Mouse (Mus musculus) heart, postnatal 0 days (tissue): ENCODE measurements around the gene Smg8. TPM values are rescaled to one million over a fixed set of nuclear protein-coding genes. Genes with fewer than 3 reads are reported as not detected.
A peak's percentile ranks its signal among the peaks of the same experiment; 100 is the strongest.

Experiments used
- ATAC-seq: fragments of 200-750 bp; cut with Nextera tagmentation; 2 replicates; pipeline ENCODE4 v1.8.0; 2017; ENCODE audit warnings: low read depth, moderate number of reproducible peaks, moderate library complexity; ENCODE audit not compliant: insufficient read depth
- DNase-seq: peaks from one replicate; pipeline ENCODE4 v3.0.0-alpha.2; 2016; ENCODE audit warnings: low spot score
- H3K27ac ChIP-seq: fragments of 300-500 bp; sonication (generic); 2 replicates; pipeline ENCODE4 v1.5.1; 2014; ENCODE audit warnings: low read depth, mild to moderate bottlenecking
- H3K27me3 ChIP-seq: fragments of 300-500 bp; sonication (generic); 2 replicates; pipeline ENCODE4 v1.6.1; 2014; ENCODE audit warnings: low read length, mixed read lengths; ENCODE audit not compliant: control insufficient read depth, insufficient read depth
- H3K36me3 ChIP-seq: fragments of 300-500 bp; sonication (generic); replicated peaks from 2 replicates; pipeline ENCODE4 v1.6.1; 2014; ENCODE audit warnings: low read length, mixed read lengths; ENCODE audit not compliant: control insufficient read depth, insufficient read depth
- H3K4me1 ChIP-seq: fragments of 300-500 bp; sonication (generic); 2 replicates; pipeline ENCODE4 v1.6.1; 2014; ENCODE audit warnings: antibody characterized with exemption; ENCODE audit not compliant: control insufficient read depth, insufficient read depth
- H3K4me2 ChIP-seq: fragments of 300-500 bp; sonication (generic); 2 replicates; pipeline ENCODE4 v1.6.1; 2014; ENCODE audit warnings: low read depth, mild to moderate bottlenecking, low read length, moderate library complexity
- H3K4me3 ChIP-seq: fragments of 300-500 bp; sonication (generic); 2 replicates; pipeline ENCODE4 v1.5.1; 2014; ENCODE audit warnings: low read depth, low read length
- H3K9ac ChIP-seq: fragments of 300-500 bp; sonication (generic); replicated peaks from 2 replicates; pipeline ENCODE4 v1.6.1; 2014; ENCODE audit warnings: low read depth, low read length, mixed read lengths
- H3K9me3 ChIP-seq: fragments of 300-500 bp; sonication (generic); replicated peaks from 2 replicates; pipeline ENCODE4 v1.6.1; 2016; ENCODE audit warnings: low read length; ENCODE audit not compliant: control insufficient read depth
- CTCF ChIP-seq: IDR thresholded peaks from 2 replicates; pipeline ENCODE4 v1.5.1; 2016; ENCODE audit warnings: antibody characterized with exemption, control low read depth, low read depth
- EP300 ChIP-seq: IDR thresholded peaks from 2 replicates; pipeline ENCODE4 v1.6.1; 2016; ENCODE audit warnings: antibody characterized with exemption, low read depth
- WGBS: fragments of 180-500 bp; shearing (Covaris S2); extraction: QIAGEN DNeasy Blood & Tissue Kit; methylation state at CpG from one replicate; pipeline ENCODE4 v1.1.7; 2014; 5-methylcytosine and 5-hydroxymethylcytosine counted together
- microRNA counts: library from miRNA; unstranded; fragments of <30 nt; microRNA quantifications from one replicate; lab custom pipeline; 2015
- microRNA-seq: library from miRNA; unstranded; fragments of <30 nt; microRNA quantifications from one replicate; pipeline ENCODE4, GENCODE M21; 2016
- polyA plus RNA-seq: library from polyadenylated mRNA; unstranded; fragments of >200 nt; fragmentation: Nextera tagmentation; extraction: Ambion mirVana; gene quantifications from 2 replicates; pipeline ENCODE4 v1.2.1, GENCODE M21; 2015
- total RNA-seq: library from RNA; depleted of rRNA; stranded (reverse); fragments of >200 nt; gene quantifications from 2 replicates; pipeline ENCODE4 v1.2.3, GENCODE M21; 2014; ENCODE audit warnings: low replicate concordance; rRNA removed

The Smg8 gene
- total and polyA plus RNA-seq, 2 experiments from 2014 or later, result 9.3 to 16.6 TPM

- WGBS, result 73% methylated on average over 9 of the region's 9 CpGs
- Histone ChIP-seq H3K4me2 (no peak overlapping the region), H3K9ac (no peak overlapping the region), H3K4me3 (no peak overlapping the region), H3K9me3 (no peaks in the 10 kb centered on the region), H3K27me3 (no peaks in the 10 kb centered on the region), H3K36me3 (peaks cover 45% of the 10 kb centered on the region), H3K27ac (no peak overlapping the region), H3K4me1 (peaks cover 5% of the 10 kb centered on the region; the same call in 1 of the 2 replicates)
- ATAC-seq (no peak), DNase-seq (no peak)
- TF ChIP-seq CTCF (no peak), EP300 (no peak)
Observed at GRCm38 (mm10) chr11:87039307-87039963, 47.1 kb downstream of the Smg8 start.

GRCm38 (mm10) chr11:87036180-87036579 lies 50.4 kb downstream of the Smg8 start:
- H3K9me3 ChIP-seq, result no peaks in the 10 kb centered on the region
- DNase-seq (no peak), ATAC-seq (no peak)
- H3K27me3 ChIP-seq, result no peaks in the 10 kb centered on the region
- 70% methylated on average over 4 of the region's 4 CpGs for WGBS
- peaks cover 33% of the 10 kb centered on the region for H3K36me3 ChIP-seq
- H3K4me2 ChIP-seq, result no peak overlapping the region
- no peak overlapping the region for H3K9ac ChIP-seq
- H3K4me3 ChIP-seq, result no peak overlapping the region
- TF ChIP-seq EP300 (no peak), CTCF (no peak)
- H3K27ac ChIP-seq, result no peak overlapping the region
- H3K4me1 ChIP-seq, result peaks cover 5% of the 10 kb centered on the region; the same call in 1 of the 2 replicates

- DNase-seq (no peak), ATAC-seq (no peak)
- TF ChIP-seq EP300 (no peak), CTCF (no peak)
- H3K4me1 ChIP-seq, result peaks cover 9% of the 10 kb centered on the region; the same call in 1 of the 2 replicates
- no peaks in the 10 kb centered on the region for H3K36me3 ChIP-seq
- no peaks in the 10 kb centered on the region for H3K27me3 ChIP-seq
- no peak overlapping the region for H3K9ac ChIP-seq
- H3K4me3 ChIP-seq, result no peak overlapping the region
- H3K27ac ChIP-seq, result no peak overlapping the region
- no peaks in the 10 kb centered on the region for H3K9me3 ChIP-seq
- no peak overlapping the region for H3K4me2 ChIP-seq
- WGBS, result 81% methylated on average over 3 of the region's 3 CpGs
Observed at GRCm38 (mm10) chr11:87028212-87028611, 58.4 kb downstream of the Smg8 start.

MicroRNAs encoded within 50 kb of the gene (microRNA counts, 519-probe panel; counts per million panel counts)
- microRNA mmu-miR-301a (lab: Ali Mortazavi, UCI), result 7,042 counts per million, percentile 84 among the panel's probes with 10 or more counts

Small RNAs within 50 kb of the gene (microRNA-seq; reads per million reads assigned to microRNA genes)
- 2,252 reads per million, percentile 86 among the genes with 10 or more reads in this experiment for gene Mir301

Other genes starting within 250 kb of the Smg8 start
- gene Ypel2, start 93.1 kb downstream of the Smg8 start, total RNA-seq, result 16.3 and 18.4 TPM in 2 replicates
- 16.1 and 17.8 TPM in 2 replicates for gene Ypel2, start 93.1 kb downstream of the Smg8 start, polyA plus RNA-seq
- gene Gdpd1, start 12.7 kb downstream of the Smg8 start, total RNA-seq, result 7.5 and 12.6 TPM in 2 replicates
- gene Gdpd1, start 12.7 kb downstream of the Smg8 start, polyA plus RNA-seq, result 31.8 and 32.8 TPM in 2 replicates
- gene Prr11, start 21.9 kb upstream of the Smg8 start, total RNA-seq, result 1.1 and 3.3 TPM in 2 replicates
- gene Prr11, start 21.9 kb upstream of the Smg8 start, polyA plus RNA-seq, result 1.3 and 1.7 TPM in 2 replicates
- 19.7 and 28.9 TPM in 2 replicates for gene Ska2, start 22.5 kb upstream of the Smg8 start, total RNA-seq
- gene Ska2, start 22.5 kb upstream of the Smg8 start, polyA plus RNA-seq, result 25.8 and 25.9 TPM in 2 replicates
- 10.8 and 14.7 TPM in 2 replicates for gene Trim37, start 40.3 kb upstream of the Smg8 start, total RNA-seq
- 5.8 and 7.5 TPM in 2 replicates for gene Trim37, start 40.3 kb upstream of the Smg8 start, polyA plus RNA-seq